Mouse (Mus musculus) embryo, embryonic 10 days (tissue): ENCODE results near the gene St8sia1.
A peak's percentile ranks its signal among the peaks of the same experiment; 100 is the strongest.

Experiments used
- DNase-seq: peaks from one replicate; pipeline ENCODE4 v3.0.0-alpha.2; 2015; ENCODE audit warnings: low spot score

Gene St8sia1

GRCm38 (mm10) chr6:142788042-142788987 lies 175.9 kb downstream of the St8sia1 start:
- DNase-seq = no peak

- DNase-seq = no peak
Observed at GRCm38 (mm10) chr6:142786106-142786505, 178.1 kb downstream of the St8sia1 start.

GRCm38 (mm10) chr6:142785343-142785742 lies 178.9 kb downstream of the St8sia1 start:
- peak; percentile 72 for DNase-seq

- DNase-seq = no peak
Observed at GRCm38 (mm10) chr6:142781286-142781685, 183.0 kb downstream of the St8sia1 start.

- no peak for DNase-seq
Observed at GRCm38 (mm10) chr6:142780574-142781033, 183.6 kb downstream of the St8sia1 start.

GRCm38 (mm10) chr6:142779812-142780573 lies 184.3 kb downstream of the St8sia1 start:
- DNase-seq = no peak

GRCm38 (mm10) chr6:142779045-142779811 lies 185.0 kb downstream of the St8sia1 start:
- peak; percentile 72 for DNase-seq

- no peak for DNase-seq
Observed at GRCm38 (mm10) chr6:142776935-142777334, 187.3 kb downstream of the St8sia1 start.

GRCm38 (mm10) chr6:142773566-142773965 lies 190.7 kb downstream of the St8sia1 start:
- DNase-seq = no peak

GRCm38 (mm10) chr6:142771643-142772042 lies 192.6 kb downstream of the St8sia1 start:
- no peak for DNase-seq
